Mouse (Mus musculus) regulatory T cell (primary cell): ENCODE results near the gene Zfp866.

Experiments
- in situ Hi-C: fragments of 300-600 bp; cut with MboI, MseI; formaldehyde crosslinking; loops from one replicate; pipeline ENCODE4 v1.15.1; 2025; ENCODE audit warnings: high pct_unique_total_duplicates

Gene Zfp866

GRCm38 (mm10) chr8:69790773-69791367 is at the start of gene Zfp866, which contains the start of gene Atp13a1:
Gene Zfp866 (minus strand): TSS chr8:69791178.
Gene Atp13a1 (plus strand): TSS chr8:69791163.
- in situ Hi-C loops = no loop called here

GRCm38 (mm10) chr8:69837057-69837682 is 46.2 kb upstream of the Zfp866 start:
- in situ Hi-C loops = no loop called here

GRCm38 (mm10) chr8:69832298-69832853 is 41.4 kb upstream of the Zfp866 start, which contains the start of gene Pbx4:
Gene Pbx4 (plus strand): TSS chr8:69832491.
- in situ Hi-C loops = no loop called here

- in situ Hi-C loops = no loop called here
Observed at GRCm38 (mm10) chr8:69826371-69826770, 35.4 kb upstream of the Zfp866 start.

- in situ Hi-C loops = no loop called here
Observed at GRCm38 (mm10) chr8:69822386-69823191, 31.6 kb upstream of the Zfp866 start, which contains the start of gene Lpar2. Gene Lpar2 (plus strand): TSS chr8:69822429.

- in situ Hi-C loops = no loop called here
Observed at GRCm38 (mm10) chr8:69821971-69822385, 31.0 kb upstream of the Zfp866 start.

GRCm38 (mm10) chr8:69820466-69820865 is 29.5 kb upstream of the Zfp866 start:
- in situ Hi-C loops = no loop called here

GRCm38 (mm10) chr8:69815396-69815795 is 24.4 kb upstream of the Zfp866 start:
- in situ Hi-C loops = no loop called here

GRCm38 (mm10) chr8:69814881-69815280 is 23.9 kb upstream of the Zfp866 start:
- in situ Hi-C loops = no loop called here

GRCm38 (mm10) chr8:69809820-69810219 is 18.8 kb upstream of the Zfp866 start:
- in situ Hi-C loops = no loop called here

GRCm38 (mm10) chr8:69808864-69809403 is 18.0 kb upstream of the Zfp866 start:
- in situ Hi-C loops = no loop called here

- in situ Hi-C loops = no loop called here
Observed at GRCm38 (mm10) chr8:69808094-69808863, 17.3 kb upstream of the Zfp866 start, which contains the start of gene Gmip. Gene Gmip (plus strand): TSS chr8:69808679.

GRCm38 (mm10) chr8:69807236-69807635 is 16.3 kb upstream of the Zfp866 start:
- in situ Hi-C loops = no loop called here

GRCm38 (mm10) chr8:69805491-69805890 is 14.5 kb upstream of the Zfp866 start:
- in situ Hi-C loops = no loop called here

- in situ Hi-C loops = no loop called here
Observed at GRCm38 (mm10) chr8:69805086-69805485, 14.1 kb upstream of the Zfp866 start.

- in situ Hi-C loops = no loop called here
Observed at GRCm38 (mm10) chr8:69804537-69804936, 13.6 kb upstream of the Zfp866 start.

GRCm38 (mm10) chr8:69803366-69803765 is 12.4 kb upstream of the Zfp866 start:
- in situ Hi-C loops = no loop called here

GRCm38 (mm10) chr8:69802216-69802615 is 11.2 kb upstream of the Zfp866 start:
- in situ Hi-C loops = no loop called here

GRCm38 (mm10) chr8:69801796-69802195 is 10.8 kb upstream of the Zfp866 start:
- in situ Hi-C loops = no loop called here

GRCm38 (mm10) chr8:69799946-69800345 is 9.0 kb upstream of the Zfp866 start:
- in situ Hi-C loops = no loop called here

- in situ Hi-C loops = no loop called here
Observed at GRCm38 (mm10) chr8:69799261-69799660, 8.3 kb upstream of the Zfp866 start.
